Mouse (Mus musculus) CD8-positive naive resting alpha-beta T cell, adult 57 days (primary cell): ENCODE results near the gene Prss3. TPM values are rescaled to one million over a fixed set of nuclear protein-coding genes. Genes with fewer than 3 reads are reported as not detected.

Experiments used
- total RNA-seq: library from RNA; stranded (reverse); gene quantifications from one replicate; pipeline ENCODE4 v1.2.4, GENCODE M21; 2023

The Prss3 gene
- not detected for total RNA-seq

DNA sequence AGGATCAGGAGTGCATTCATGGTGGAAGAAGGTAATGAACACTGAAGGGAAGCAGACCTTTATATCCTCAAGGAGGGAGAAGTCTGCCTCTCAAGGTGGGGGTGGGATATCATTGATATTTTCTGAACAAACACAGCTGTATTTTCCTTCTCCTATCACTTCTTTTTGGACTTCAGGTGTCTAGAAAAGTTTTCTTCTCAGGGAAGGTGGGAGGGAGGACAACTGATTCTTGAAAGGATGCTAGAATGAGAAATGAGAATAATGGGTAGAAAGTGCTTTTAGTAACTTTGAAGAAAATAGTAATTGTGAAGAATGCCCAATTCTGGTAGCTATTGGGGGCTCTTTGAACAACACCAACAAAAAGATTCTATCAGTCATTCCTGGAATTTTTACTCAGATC is at the start of gene Prss3:
TSS of gene Prss3 (minus strand) at position 101 of the 400 bp plus-strand sequence.

DNA sequence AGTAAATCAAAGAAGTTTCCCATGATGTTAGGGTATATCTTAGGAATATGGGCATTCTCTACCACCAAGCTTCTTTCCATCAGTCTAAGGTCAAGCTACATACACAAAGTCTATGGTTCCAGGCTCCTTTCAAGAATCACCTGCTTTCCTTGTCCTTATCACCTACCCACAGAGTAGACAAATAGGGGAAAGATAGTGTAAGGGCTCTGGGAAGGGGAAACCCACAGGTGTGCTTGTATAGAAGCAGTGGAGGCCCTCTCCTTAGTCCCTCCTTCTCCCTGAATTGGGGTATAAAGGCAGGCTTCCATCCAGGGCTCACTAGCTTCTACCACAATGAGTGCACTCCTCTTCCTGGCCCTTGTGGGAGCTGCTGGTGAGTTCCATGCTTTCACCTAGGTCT is 14.6 kb upstream of the Prss3 start, which contains the start of gene Gm5771:
TSS of gene Gm5771 (plus strand) at position 301 of the 400 bp plus-strand sequence.

DNA sequence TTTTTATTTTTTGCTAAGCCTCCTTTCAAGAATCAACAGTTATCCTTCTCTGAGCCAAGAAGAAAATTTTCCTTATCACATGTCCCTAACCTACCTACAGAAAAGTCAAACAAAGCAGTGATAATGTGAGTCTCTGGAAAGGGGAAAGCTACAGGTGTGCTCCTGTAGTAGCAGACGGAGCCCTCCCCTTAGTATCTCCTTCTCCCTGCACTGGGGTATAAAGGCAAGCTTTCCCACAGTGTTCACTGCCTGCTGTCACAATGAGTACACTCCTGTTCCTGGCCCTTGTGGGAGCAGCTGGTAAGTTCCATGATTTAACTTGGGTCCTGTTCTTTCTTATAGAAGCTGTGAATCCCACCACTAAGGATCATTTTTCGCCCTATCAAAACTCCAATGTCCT is 23.5 kb downstream of the Prss3 start, which contains the start of gene Try10:
TSS of gene Try10 (plus strand) at position 174 of the 400 bp plus-strand sequence.

Other genes starting within 250 kb of the Prss3 start
- gene Try4, start 75.4 kb downstream of the Prss3 start, total RNA-seq, result 10.5 TPM
- gene Try5, start 60.8 kb downstream of the Prss3 start, total RNA-seq, result 3.5 TPM
- 1.4 TPM for gene Try10, start 23.6 kb downstream of the Prss3 start, total RNA-seq
- not detected for gene Gm5771, start 14.7 kb upstream of the Prss3 start, total RNA-seq
- not detected for gene Gm10334, start 68.5 kb upstream of the Prss3 start, total RNA-seq
- gene Prss1, start 81.3 kb upstream of the Prss3 start, total RNA-seq, result 1.0 TPM
- 13.6 TPM for gene Prss2, start 144.1 kb upstream of the Prss3 start, total RNA-seq
- gene Ephb6, start 227.8 kb upstream of the Prss3 start, total RNA-seq, result 23.9 TPM